Mouse (Mus musculus): ENCODE data around the gene Mapkapk3.
"Not testable (repeated sequence)": the region's sequence is repeated elsewhere in the genome, so short reads cannot be mapped to it uniquely, and the experiment has no call there.

Mapkapk3 gene

DNA sequence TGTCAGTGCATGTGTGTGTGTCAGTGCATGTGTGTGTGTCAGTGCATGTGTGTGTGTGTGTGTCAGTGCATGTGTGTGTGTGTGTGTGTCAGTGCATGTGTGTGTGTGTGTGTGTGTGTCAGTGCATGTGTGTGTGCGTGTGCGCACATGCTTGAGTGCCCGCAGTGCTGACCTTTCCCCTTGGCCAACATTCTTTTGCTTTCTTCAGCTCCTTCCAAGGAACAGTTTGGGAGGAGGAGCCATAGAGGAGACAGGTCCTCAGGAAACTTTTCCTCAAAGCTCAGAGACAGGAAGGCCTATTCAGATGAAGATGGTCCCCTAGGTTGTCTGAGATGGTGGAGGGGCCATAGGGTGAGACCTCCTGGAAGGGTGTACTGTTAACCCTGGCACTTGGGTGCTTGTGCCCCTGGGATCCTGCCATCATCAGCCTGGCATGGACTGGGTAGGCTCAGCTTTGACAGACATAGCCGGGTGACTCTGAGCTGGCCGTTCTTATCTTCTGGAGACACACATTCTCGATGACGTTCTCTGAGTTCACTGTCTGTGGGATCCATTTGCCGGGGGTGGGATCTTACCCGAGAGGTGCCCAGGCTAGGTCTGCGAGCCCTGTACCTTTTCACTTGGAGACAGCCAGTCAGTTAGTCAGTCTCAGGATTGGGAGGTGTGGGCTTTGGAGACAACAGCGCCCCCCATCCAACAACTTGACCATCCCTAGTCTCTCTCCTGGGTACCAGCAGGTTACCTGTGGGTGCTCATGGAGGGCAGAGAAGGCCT is 17.6 kb upstream of the Mapkapk3 start:
- no peak for DNase-seq (ENCODE audit: low read depth, low spot score)

- not testable (repeated sequence) for DNase-seq (ENCODE audit: low read depth, low spot score)
Measured at GRCm38 (mm10) chr9:107306673-107307072, 17.0 kb upstream of the Mapkapk3 start.

DNA sequence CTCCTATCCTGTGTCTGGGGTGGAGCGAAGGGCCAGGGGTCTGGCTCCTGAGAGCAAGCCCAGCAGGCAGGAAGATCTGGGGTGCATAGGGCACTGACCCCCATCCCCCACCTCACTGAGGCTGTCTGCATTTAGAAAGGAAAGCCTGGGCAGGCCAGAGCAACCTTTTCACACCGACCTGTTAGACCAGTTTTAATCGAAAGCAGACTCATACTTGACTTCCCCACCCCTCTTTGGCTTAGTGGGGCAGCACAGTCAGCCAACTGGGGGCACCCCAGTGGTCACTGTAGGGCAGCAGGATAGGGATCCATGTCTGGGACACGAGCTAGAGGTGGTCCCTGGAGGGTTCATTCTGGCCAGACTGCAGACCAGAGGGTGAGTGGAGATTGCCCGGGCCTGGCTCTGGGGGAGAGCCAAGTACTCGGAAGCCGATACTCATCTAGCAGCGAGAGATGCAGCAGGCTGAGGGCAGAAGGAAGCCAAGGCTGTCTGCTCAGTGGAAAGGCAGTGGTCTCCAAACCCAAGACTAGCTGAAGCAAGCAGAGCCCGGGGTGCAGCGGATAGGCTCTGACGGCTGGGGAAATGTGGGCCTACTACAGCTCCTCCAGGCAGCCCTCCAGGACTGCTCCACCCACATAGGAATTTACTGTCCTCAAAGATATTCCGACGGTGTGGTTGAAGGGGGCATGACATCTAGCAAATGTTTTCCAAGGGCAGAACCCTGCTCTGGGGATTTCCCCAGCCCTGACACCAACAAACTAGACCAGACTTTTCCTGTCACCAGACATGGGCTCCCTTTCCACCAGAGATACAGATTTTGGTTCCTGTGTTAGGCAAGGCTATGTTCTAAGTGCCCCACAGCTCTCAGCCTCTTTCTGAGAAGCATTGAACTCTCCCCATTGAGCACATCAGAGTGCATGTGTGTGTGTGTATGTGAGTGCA is 16.2 kb upstream of the Mapkapk3 start:
- no peak for DNase-seq (ENCODE audit: low read depth, low spot score)

DNA sequence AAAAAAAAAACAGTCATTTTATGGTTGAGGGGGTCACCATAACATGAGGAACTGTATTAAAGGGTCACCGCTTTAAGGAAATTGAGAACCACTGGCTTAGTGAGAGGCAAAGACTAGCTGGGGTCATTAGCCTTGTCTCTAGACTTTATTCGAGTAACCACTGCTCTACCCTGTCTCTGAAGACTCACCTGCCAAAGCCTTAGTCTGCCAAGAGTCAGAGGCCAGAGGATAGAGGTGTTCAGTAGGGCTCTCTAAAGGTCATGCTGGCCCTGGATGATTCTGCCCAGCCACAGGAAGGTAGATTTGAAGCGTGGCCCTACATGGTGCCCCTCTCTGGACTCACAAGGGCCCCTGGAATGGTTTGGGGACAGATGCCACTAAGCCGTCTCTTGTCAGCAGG is 15.3 kb upstream of the Mapkapk3 start:
- DNase-seq (ENCODE audit: low read depth, low spot score): no peak

GRCm38 (mm10) chr9:107304383-107304782 is 14.7 kb upstream of the Mapkapk3 start:
- no peak for DNase-seq (ENCODE audit: low read depth, low spot score)

DNA sequence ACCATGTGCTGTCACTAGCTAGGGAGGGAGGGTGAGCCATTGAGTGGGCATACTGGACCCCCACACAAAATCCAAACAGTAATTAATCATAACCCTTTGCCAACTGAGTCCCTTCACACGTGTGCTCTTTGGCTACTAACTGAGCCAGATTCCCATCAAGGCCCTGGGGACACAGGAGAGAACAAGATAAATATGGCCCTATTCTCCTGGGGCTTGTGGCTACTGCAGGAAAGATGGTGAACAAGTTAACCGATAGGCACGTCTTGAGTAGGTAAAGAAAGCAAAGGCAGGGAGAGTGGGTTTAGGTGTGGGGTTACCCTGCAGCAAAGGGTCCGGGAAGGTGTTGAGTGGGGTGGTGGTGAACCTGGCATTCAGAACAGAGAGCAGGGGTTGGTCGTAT is 14.2 kb upstream of the Mapkapk3 start:
- no peak for DNase-seq (ENCODE audit: low read depth, low spot score)

GRCm38 (mm10) chr9:107303121-107303820 is 13.6 kb upstream of the Mapkapk3 start:
- no peak for DNase-seq (ENCODE audit: low read depth, low spot score)

DNA sequence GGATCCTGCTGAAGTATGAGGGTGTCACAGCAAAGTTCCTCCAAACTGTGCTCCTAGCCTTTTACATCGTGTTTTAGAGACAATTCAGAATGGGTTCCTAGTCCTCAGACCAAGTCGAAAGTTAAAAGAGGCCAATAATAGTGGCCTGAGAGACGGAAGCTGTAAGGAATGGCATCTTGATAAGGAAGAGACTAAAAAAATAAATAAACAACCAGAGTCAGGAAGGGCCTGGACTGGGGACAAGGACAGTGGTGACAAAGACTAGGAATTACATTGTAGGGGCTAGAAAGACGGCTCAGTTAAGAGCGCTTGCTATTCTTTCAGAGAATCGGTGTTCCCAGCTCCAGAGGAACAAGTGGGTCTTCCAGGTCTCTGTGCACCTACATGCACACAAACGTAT is 12.9 kb upstream of the Mapkapk3 start:
- no peak for DNase-seq (ENCODE audit: low read depth, low spot score)

DNA sequence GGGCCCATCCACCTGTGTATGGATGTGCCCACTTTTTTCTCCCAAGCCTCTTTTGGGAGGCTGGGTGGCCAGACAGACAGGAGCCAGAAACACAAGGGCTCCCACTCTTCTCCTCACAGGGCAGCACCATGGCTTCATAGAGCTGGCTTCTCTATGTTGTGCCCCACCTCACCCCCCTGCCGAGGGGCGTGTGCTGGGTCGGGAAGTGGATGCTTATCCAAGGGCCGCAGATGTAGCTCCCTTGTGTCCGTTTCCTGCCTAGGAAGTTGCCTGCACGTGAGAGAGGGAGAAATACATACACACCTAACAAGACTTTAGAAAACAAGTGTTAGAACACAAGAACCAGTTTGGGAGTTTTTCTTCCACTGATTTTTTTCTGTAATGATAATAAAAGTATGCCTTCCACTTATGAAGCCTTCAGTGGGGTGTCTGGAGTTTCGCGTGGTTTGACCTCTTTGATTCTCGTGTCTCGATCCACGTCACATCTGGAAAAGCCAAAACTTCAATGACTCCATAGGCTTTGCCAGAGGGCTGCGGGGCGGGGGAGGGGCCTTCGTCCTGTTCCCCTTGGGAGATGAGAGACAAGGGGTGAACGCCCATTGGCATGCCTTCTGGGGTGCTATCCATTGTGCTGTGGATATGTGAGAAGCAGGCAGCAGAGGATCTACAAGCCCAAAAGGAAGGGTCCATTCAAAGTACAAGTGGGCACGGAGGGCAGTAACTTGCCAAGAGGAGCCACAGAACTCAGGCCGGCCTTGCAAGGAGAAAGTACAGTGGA is 12.1 kb upstream of the Mapkapk3 start:
- DNase-seq (ENCODE audit: low read depth, low spot score): no peak

DNA sequence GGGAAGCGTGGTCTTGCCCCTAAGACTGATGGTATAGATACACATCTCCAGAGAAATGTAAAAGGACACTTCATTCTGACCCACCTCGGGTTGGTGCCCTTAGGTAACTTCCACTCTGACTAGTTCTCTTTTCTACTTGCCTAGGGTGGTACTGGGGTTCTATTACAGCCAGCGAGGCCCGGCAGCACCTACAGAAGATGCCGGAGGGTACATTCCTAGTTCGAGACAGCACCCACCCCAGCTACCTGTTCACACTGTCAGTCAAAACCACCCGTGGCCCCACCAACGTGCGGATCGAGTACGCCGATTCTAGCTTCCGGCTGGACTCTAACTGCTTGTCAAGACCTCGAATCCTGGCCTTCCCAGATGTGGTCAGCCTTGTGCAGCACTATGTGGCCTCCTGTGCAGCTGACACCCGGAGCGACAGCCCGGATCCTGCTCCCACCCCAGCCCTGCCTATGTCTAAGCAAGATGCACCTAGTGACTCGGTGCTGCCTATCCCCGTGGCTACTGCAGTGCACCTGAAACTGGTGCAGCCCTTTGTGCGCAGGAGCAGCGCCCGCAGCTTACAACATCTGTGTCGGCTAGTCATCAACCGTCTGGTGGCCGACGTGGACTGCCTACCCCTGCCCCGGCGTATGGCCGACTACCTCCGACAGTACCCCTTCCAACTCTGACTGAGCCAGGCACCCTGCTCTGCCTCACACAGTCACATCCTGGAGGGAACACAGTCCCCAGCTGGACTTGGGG is 10.7 kb upstream of the Mapkapk3 start:
- no peak for DNase-seq (ENCODE audit: low read depth, low spot score)

DNA sequence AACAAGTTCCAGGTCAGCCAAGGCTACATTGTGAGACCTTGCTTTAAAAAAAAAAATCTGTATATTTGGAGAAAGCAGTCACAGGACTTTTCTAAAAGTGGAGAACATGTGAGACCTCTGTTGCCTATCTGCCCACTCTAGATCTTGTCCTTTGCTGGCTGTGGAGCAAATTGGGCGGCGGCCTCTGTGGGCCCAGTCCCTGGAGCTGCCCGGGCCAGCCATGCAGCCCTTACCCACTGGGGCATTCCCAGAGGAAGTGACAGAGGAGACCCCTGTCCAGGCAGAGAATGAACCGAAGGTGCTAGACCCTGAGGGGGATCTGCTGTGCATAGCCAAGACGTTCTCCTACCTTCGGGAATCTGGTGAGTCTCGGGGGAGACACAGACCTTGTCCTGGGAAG is 10.1 kb upstream of the Mapkapk3 start:
- DNase-seq (ENCODE audit: low read depth, low spot score): no peak

- no peak for DNase-seq (ENCODE audit: low read depth, low spot score)
Measured at GRCm38 (mm10) chr9:107298876-107299275, 9.2 kb upstream of the Mapkapk3 start.

DNA sequence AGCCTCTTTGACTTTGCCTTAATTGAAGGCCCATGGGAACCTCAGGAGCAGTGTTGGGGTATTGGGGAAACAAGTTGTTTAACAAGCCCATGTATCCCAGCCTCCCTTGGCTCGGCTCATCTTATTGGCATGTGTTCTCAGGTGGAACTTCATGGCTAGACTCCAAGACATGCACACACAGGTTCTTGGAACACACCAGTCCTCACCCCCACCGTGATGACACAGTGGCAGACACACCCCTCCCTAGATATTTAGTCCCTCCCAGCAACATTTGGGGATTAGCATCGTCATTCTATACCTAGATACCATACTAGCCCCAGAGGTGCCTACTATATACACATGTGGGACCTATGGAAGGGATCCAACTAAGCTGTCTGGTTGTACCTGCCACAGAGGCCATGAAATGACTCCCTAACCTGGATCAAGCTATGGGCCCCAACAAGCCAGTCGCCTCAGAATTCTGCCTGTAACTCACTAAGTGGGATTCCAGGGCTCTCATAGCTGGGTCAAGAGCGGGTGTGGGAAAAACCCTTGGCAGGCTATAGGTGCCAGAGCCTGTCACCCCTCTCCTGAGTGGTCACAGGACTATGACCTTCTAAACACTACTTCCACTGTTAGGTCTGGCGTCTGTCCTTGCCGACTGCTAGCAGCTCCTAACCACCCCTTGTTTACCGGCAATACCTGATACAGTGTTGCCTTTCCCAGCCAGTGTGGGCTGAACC is 8.5 kb upstream of the Mapkapk3 start:
- DNase-seq (ENCODE audit: low read depth, low spot score): no peak

DNA sequence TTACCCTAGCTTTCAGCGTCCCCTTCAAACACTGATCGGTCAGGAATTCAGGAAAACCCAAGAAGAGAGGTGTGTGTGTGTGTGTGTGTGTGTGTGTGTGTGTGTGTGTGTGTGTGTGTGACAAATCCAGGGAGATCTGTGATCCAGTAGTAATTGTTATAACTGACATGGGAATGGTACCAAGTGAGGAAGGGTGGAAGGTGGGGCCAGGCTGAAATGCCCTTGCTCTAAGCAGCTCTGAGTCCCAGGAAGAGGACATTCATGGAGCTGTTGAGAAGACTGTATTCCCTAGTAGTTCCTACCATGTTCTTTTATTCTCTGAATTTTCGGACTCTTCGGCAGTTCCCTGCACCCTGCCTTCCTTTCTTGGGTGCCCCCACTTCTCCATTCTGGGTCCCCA is 8.0 kb upstream of the Mapkapk3 start:
- DNase-seq (ENCODE audit: low read depth, low spot score): no peak

GRCm38 (mm10) chr9:107297059-107297458 is 7.4 kb upstream of the Mapkapk3 start:
- DNase-seq (ENCODE audit: low read depth, low spot score): no peak

DNA sequence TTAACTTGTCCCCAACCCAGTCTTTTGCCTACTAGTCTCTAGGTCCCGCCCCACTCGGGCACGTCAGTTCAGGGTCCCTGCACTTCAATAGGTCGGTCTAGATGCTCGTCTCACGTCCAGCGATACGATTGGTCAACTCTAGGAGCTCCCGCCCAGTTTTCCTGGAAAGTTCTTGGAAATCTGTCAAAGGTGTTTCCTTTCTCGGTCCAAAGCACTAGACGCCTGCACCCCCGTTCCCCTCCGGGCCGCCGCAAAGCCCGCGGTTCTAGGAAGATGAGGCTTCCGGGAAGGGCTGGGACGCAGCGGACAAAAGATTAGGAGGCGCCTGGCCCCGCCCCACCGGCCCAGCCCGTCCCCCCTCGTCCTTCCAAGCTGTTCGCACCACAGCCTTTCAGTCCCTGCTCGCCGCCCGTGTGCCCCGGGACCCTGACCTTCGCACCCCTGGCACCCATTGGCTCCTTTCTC is 6.9 kb upstream of the Mapkapk3 start:
- peak; percentile 83 for DNase-seq (ENCODE audit: low read depth, low spot score)

- DNase-seq (ENCODE audit: low read depth, low spot score): no peak
Measured at GRCm38 (mm10) chr9:107296041-107296440, 6.4 kb upstream of the Mapkapk3 start.

GRCm38 (mm10) chr9:107296016-107296040 is 6.2 kb upstream of the Mapkapk3 start, which contains the start of gene Cish:
Gene Cish (plus strand): TSS chr9:107296026.
- DNase-seq (ENCODE audit: low read depth, low spot score): no peak

- DNase-seq (ENCODE audit: low read depth, low spot score): no peak
Measured at GRCm38 (mm10) chr9:107295616-107296015, 5.9 kb upstream of the Mapkapk3 start.

DNA sequence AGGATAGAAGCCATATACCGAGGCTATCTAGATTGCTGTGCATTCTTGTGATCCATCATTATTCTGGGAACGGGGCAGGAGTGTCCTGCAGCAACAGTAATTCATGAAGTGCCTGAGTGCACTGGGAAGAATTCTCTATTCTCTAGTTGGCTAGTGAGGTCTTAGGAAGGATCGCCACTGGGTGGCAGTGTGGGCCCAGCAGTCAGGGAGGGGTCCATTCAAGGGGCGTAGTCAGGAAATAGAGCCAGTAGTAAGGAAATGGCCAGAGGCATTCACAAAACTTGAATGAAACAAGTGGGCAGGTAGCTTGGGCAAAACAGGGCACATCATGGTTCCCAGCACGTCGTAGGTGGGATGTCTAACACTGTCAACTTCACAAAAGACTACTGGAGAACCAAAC is 4.6 kb upstream of the Mapkapk3 start:
- DNase-seq (ENCODE audit: low read depth, low spot score): no peak

DNA sequence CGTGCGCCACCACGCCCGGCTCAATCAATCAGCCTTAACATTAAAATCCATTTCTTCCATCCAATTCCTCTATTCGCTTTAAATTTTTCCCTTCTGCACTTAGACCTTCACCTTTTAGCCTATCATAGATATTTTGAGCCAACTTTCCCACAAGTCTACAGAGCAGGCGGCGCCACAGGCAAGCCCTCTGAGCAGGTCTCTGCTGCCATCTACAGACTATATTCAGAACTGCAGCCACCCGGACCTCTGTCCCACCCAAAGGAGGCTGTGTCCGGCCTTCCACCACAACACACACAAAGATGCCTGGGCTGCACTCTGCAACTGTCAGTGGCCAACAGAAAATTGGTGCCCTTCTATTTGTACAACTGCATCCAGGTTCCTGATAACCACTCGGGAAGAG is 1.2 kb upstream of the Mapkapk3 start:
- peak; percentile 53 for DNase-seq (ENCODE audit: low read depth, low spot score)

Data from retina, adult 2 months (tissue).